13 mouse cellular contexts compared by ENCODE assay signal in the genomic region with DNA sequence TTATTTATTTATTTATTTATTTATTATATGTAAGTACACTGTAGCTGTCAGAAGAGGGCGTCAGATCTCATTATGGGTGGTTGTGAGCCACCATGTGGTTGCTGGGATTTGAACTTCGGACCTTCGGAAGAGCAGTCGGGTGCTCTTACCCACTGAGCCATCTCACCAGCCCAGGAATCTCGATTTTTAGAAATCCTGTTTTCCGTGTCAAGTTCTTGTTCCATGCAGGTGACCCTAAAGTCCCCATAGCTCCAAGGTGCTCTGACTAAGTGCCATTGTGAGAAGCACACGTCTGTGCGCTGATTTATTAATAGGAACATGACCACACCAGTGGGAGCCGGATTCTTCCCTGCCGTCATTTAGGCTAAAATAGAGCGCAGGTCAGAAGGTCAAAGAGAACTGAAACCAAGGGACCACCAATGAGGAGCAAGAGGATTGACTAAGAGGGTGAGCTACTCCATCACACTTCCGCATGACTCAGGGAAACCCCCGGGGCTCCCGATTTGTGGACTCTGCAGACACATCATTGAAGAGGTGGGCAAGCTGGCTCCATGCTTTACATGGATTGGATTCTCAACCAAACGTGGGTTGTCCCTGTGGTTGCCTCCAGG. TPM values are rescaled to one million over a fixed set of nuclear protein-coding genes. Genes with fewer than 3 reads are reported as not detected.
DNase-seq lines count a peak whose midpoint lies in the region; ATAC-seq and TF ChIP-seq lines count a peak whose summit lies in the region.
"Had no signal": no experiment of that assay in that cellular context is flagged by ENCODE, and none has a peak within 500 bp of the region (broad histone marks: within the 10 kb centered on the region; RNA-seq: fewer than 3 reads in every experiment).

No protein-coding gene starts in this region.

- no peaks in the 10 kb centered on the region for H3K4me1 ChIP-seq in kidney, adult 2 months (ENCODE audit: control insufficient read depth, insufficient read depth, low read length)
- peaks cover 6 to 9% of the 10 kb centered on the region in 2 experiments; a peak in 1 of 4 replicates for H3K4me1 ChIP-seq in ES-E14 (ENCODE audit: control insufficient read depth in 2 of 2, insufficient read depth in 2 of 2, low read length in 2 of 2, poor library complexity in 1 of 2)
- H3K4me1 ChIP-seq in heart, embryonic 13.5 days: peaks cover 15% of the 10 kb centered on the region
- H3K4me1 ChIP-seq in embryonic facial prominence, embryonic 10.5 days: peaks cover 17% of the 10 kb centered on the region

- no peaks in the 10 kb centered on the region for H3K36me3 ChIP-seq in kidney, adult 2 months (ENCODE audit: control insufficient read depth, insufficient read depth, low read length)
- no peaks in the 10 kb centered on the region for H3K36me3 ChIP-seq in ES-E14 (ENCODE audit: control insufficient read depth, insufficient read depth, low read length, poor library complexity, severe bottlenecking)
- no peaks in the 10 kb centered on the region for H3K36me3 ChIP-seq in heart, embryonic 13.5 days
- H3K36me3 ChIP-seq in macrophage (ENCODE audit: inconsistent target): no peaks in the 10 kb centered on the region
- no peaks in the 10 kb centered on the region for H3K36me3 ChIP-seq in embryonic facial prominence, embryonic 10.5 days (replicated peaks)
- H3K36me3 ChIP-seq: embryonic facial prominence, embryonic 13.5 days; hindbrain, embryonic 13.5 days; limb, embryonic 13.5 days had no signal

- no peak overlapping the region for H3K9ac ChIP-seq in ES-E14 (ENCODE audit: insufficient read depth, low read depth, low read length, poor library complexity, severe bottlenecking)
- no peak overlapping the region for H3K9ac ChIP-seq in heart, embryonic 13.5 days
- H3K9ac ChIP-seq: embryonic facial prominence, embryonic 13.5 days; forebrain, postnatal 0 days; hindbrain, embryonic 13.5 days; limb, embryonic 13.5 days had no signal

- no peaks in the 10 kb centered on the region for H3K9me3 ChIP-seq in ES-E14 (ENCODE audit: control insufficient read depth, insufficient read depth, low read depth, low read length)
- no peaks in the 10 kb centered on the region for H3K9me3 ChIP-seq in heart, embryonic 13.5 days
- H3K9me3 ChIP-seq in embryonic facial prominence, embryonic 10.5 days: no peaks in the 10 kb centered on the region
- H3K9me3 ChIP-seq: embryonic facial prominence, embryonic 13.5 days; hindbrain, embryonic 13.5 days; limb, embryonic 13.5 days had no signal

- no peak for TF ChIP-seq POLR2A in kidney, adult 2 months (IDR thresholded peaks at IDR 0.05; ENCODE audit: low read depth, low read length)

- H3K27me3 ChIP-seq in kidney, adult 2 months (replicated peaks; ENCODE audit: control insufficient read depth, insufficient read depth, low read length): no peaks in the 10 kb centered on the region
- no peaks in the 10 kb centered on the region for H3K27me3 ChIP-seq in heart, embryonic 13.5 days (replicated peaks)
- H3K27me3 ChIP-seq in embryonic facial prominence, embryonic 10.5 days (replicated peaks; ENCODE audit: low read depth, poor library complexity, severe bottlenecking): no peaks in the 10 kb centered on the region
- H3K27me3 ChIP-seq: embryonic facial prominence, embryonic 13.5 days; hindbrain, embryonic 13.5 days; limb, embryonic 13.5 days had no signal

- H3K4me3 ChIP-seq in kidney, adult 2 months (ENCODE audit: insufficient read depth, low read depth, low read length): no peak overlapping the region
- H3K4me3 ChIP-seq in ES-E14 (ENCODE audit: insufficient read depth in 1 of 2, low read depth in 1 of 2, low read length in 2 of 2, poor library complexity in 1 of 2, severe bottlenecking in 1 of 2) (0 out of 4 replicates have a peak overlapping the region, but pooled peaks of 1 of the 2 experiments have one; percentile 34), macrophage (ENCODE audit: inconsistent target) (no peak overlapping the region)
- no peak overlapping the region for H3K4me3 ChIP-seq in heart, embryonic 13.5 days
- no peak overlapping the region for H3K4me3 ChIP-seq in embryonic facial prominence, embryonic 10.5 days
- H3K4me3 ChIP-seq: embryonic facial prominence, embryonic 13.5 days; hindbrain, embryonic 13.5 days; limb, embryonic 13.5 days had no signal

- DNase-seq in kidney, adult 2 months: peak; percentile 43
- no peak for DNase-seq in kidney, adult 18-20 months
- DNase-seq in ES-E14 (ENCODE audit: low read depth, low spot score): no peak
- no peak for DNase-seq in embryonic facial prominence, embryonic 10.5 days (ENCODE audit: low spot score)
- DNase-seq in thymus, postnatal 0 days (ENCODE audit: low spot score): no peak
- no peak for DNase-seq in right cerebral cortex, postnatal 10 days (ENCODE audit: low spot score in 2 of 2)
- DNase-seq: forebrain, postnatal 0 days; retina, postnatal 1 day had no signal

- TF ChIP-seq CTCF in kidney, adult 2 months (conservative IDR thresholded peaks at IDR 0.05; ENCODE audit: insufficient read depth, insufficient read length, low read depth, low read length): no peak

- H3K4me2 ChIP-seq in heart, embryonic 13.5 days: no peak overlapping the region
- H3K4me2 ChIP-seq: embryonic facial prominence, embryonic 13.5 days; hindbrain, embryonic 13.5 days; limb, embryonic 13.5 days had no signal

- no peak for ATAC-seq in heart, embryonic 13.5 days (ENCODE audit: extremely low read depth, insufficient number of reproducible peaks, low FRiP score, low TSS enrichment)
- ATAC-seq: forebrain, postnatal 0 days had no signal

- H3K79me2 ChIP-seq in macrophage (ENCODE audit: inconsistent target): no peaks in the 10 kb centered on the region

- 80% methylated on average over 15 of the region's 15 CpGs for WGBS in kidney, adult 2 months
- WGBS in heart, embryonic 13.5 days: 61% methylated on average over 15 of the region's 15 CpGs
- 13% methylated on average over 11 of the region's 15 CpGs for WGBS in macrophage (ENCODE audit: missing documents)
- WGBS in embryonic facial prominence, embryonic 10.5 days: 79% methylated on average over 15 of the region's 15 CpGs

- no peak overlapping the region for H3K27ac ChIP-seq in kidney, adult 2 months (ENCODE audit: insufficient read depth, low read depth, low read length)
- H3K27ac ChIP-seq in ES-E14 (ENCODE audit: insufficient read depth, low read depth, low read length, poor library complexity, severe bottlenecking) (no peak overlapping the region), macrophage (peak overlapping the region; percentile 80)
- H3K27ac ChIP-seq in heart, embryonic 13.5 days (replicated peaks): 0 out of 2 replicates have a peak overlapping the region, but pooled peaks have one; percentile 21
- no peak overlapping the region for H3K27ac ChIP-seq in embryonic facial prominence, embryonic 10.5 days (replicated peaks)
- H3K27ac ChIP-seq: embryonic facial prominence, embryonic 13.5 days; hindbrain, embryonic 13.5 days; limb, embryonic 13.5 days had no signal

- in situ Hi-C loops in ES-E14 (cut with MboI; ENCODE audit: low sequenced_read_pairs in 2 of 2, unreplicated experiment in 2 of 2): no loop called here

TF ChIP-seq in ES-E14, 5 proteins besides CTCF, POLR2A, EP300 and RAD21:
- no peak for TF ChIP-seq HCFC1 (IDR thresholded peaks at IDR 0.05; ENCODE audit: borderline replicate concordance, insufficient read depth, low read length)
- TF ChIP-seq ZC3H11A (IDR thresholded peaks at IDR 0.05; ENCODE audit: borderline replicate concordance, low read depth, low read length): no peak
- TF ChIP-seq ZNF384 (IDR thresholded peaks at IDR 0.05; ENCODE audit: low read depth, low read length): no peak
- 0 out of 2 replicates have a peak, but pooled peaks have one; percentile 31 for TF ChIP-seq MAFK (IDR thresholded peaks at IDR 0.05; ENCODE audit: insufficient read depth, low read depth, low read length)
TF ChIP-seq in ES-E14: peak in this region for 1.

RNA-seq across cellular contexts. Expression of gene Iqgap1, which starts 4.5 kb away (rescaled TPM):
- polyA plus RNA-seq in kidney, adult 2 months (2012; rRNA removed): 38.1 and 42.0 TPM in 2 replicates
- 135 and 170 TPM in 2 replicates for total RNA-seq in ES-E14 (2012; rRNA removed)
- 28.0 and 28.9 TPM in 2 replicates for polyA plus RNA-seq in heart, embryonic 13.5 days (2015; fragmentation: Nextera tagmentation; extraction: Ambion mirVana)
- total RNA-seq in macrophage (2018; cell fraction: chromatin; rRNA removed): 1,000 to 10,000 TPM in 19 of 26 experiments, 100 to 1,000 TPM in 7; 688 to 3,418 (median 1,422) TPM
- total RNA-seq in macrophage (2018; cell fraction: cytosol; rRNA removed): 100 to 1,000 TPM; 187 to 587 (median 339) TPM
- total RNA-seq in macrophage (2018; cell fraction: nucleus; rRNA removed): 1,000 to 10,000 TPM in 10 of 26 experiments, 100 to 1,000 TPM in 16; 382 to 1,913 (median 872) TPM
- 294 to 476 TPM (median 316 TPM) in 3 replicates for polyA plus RNA-seq in macrophage (2018)
- polyA plus RNA-seq in embryonic facial prominence, embryonic 10.5 days (2016; fragmentation: Nextera tagmentation; extraction: Ambion mirVana): 29.2 and 29.3 TPM in 2 replicates
- 87.5 and 104 TPM in 2 replicates for polyA plus RNA-seq in thymus, postnatal 0 days (2015; fragmentation: Nextera tagmentation; extraction: Ambion mirVana)

RNA-seq across cellular contexts. Expression of gene Zscan2, which starts 30.4 kb away (rescaled TPM):
- 5.2 and 5.4 TPM in 2 replicates for polyA plus RNA-seq in kidney, adult 2 months (2012; rRNA removed)
- total RNA-seq in ES-E14 (2012; rRNA removed): 2.3 and 2.4 TPM in 2 replicates
- polyA plus RNA-seq in heart, embryonic 13.5 days (2015; fragmentation: Nextera tagmentation; extraction: Ambion mirVana): 1.9 TPM in 2 replicates
- 10 to 100 TPM in 9 of 26 experiments, 1 to 10 TPM in 16, under 1 TPM in 1; 0.81 to 20.7 (median 8.2) TPM for total RNA-seq in macrophage (2018; cell fraction: chromatin; rRNA removed)
- 1 to 10 TPM in 18 of 26 experiments, under 1 TPM in 8; 0.28 to 5.3 (median 2.3) TPM for total RNA-seq in macrophage (2018; cell fraction: cytosol; rRNA removed)
- 10 to 100 TPM in 1 of 26 experiments, 1 to 10 TPM in 23, under 1 TPM in 2; 0.61 to 15.0 (median 3.5) TPM for total RNA-seq in macrophage (2018; cell fraction: nucleus; rRNA removed)
- 1.9 to 4.8 TPM (median 2.1 TPM) in 3 replicates for polyA plus RNA-seq in macrophage (2018)
- 3.0 and 3.5 TPM in 2 replicates for polyA plus RNA-seq in embryonic facial prominence, embryonic 10.5 days (2016; fragmentation: Nextera tagmentation; extraction: Ambion mirVana)
- polyA plus RNA-seq in thymus, postnatal 0 days (2015; fragmentation: Nextera tagmentation; extraction: Ambion mirVana): 2.7 and 3.0 TPM in 2 replicates

Comparison
In these comparisons a context has a peak if more than half of its experiments do, and no peak if none do; other contexts are left out.
1. H3K27ac ChIP-seq: peak in heart, embryonic 13.5 days (single experiment) and macrophage (single experiment); none in kidney, adult 2 months (single experiment), ES-E14 (single experiment) and embryonic facial prominence, embryonic 10.5 days (single experiment).